Mouse (Mus musculus) heart, postnatal 0 days (tissue): ENCODE results near the gene Ptprf.

Experiments
- CTCF ChIP-seq: IDR thresholded peaks from 2 replicates; pipeline ENCODE4 v1.5.1; 2016; ENCODE audit warnings: antibody characterized with exemption, control low read depth, low read depth
- EP300 ChIP-seq: IDR thresholded peaks from 2 replicates; pipeline ENCODE4 v1.6.1; 2016; ENCODE audit warnings: antibody characterized with exemption, low read depth

GRCm38 (mm10) chr4:118239960-118240689 is 51.1 kb downstream of the Ptprf start:
- TF ChIP-seq CTCF (no peak), EP300 (no peak)
